In the genomic region with DNA sequence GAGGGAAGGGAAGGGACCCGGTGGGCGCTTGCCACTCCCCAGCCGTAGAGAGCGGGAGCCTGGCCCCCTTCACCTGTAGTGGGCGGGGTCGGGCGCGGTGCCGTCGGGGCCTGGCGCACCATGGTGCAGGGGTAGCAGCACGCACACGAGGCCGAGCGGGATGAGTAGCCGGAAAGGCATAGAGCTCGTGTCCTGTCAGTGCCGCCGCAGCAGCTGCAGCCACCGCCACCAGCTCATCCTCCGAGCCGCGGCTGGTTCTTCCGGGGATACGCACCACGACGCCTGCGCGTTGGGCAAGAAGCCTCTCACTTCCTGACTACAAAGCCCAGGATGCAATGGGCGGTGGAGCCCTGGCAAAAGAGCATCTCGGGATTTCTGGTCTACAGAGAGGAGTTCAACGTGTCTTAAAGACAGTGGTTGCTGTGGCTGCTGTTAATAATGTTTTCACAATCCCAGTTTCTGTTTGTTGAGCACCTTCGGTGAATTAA, we compare ENCODE assay signal across 8 mouse cellular contexts. TPM values are rescaled to one million over a fixed set of nuclear protein-coding genes. Genes with fewer than 3 reads are reported as not detected.
DNase-seq lines count a peak whose midpoint lies in the region; ATAC-seq lines count a peak whose summit lies in the region.

Gene Edem2, minus strand, starts transcription at position 318 of the 488 bp plus-strand sequence.

- H3K27ac ChIP-seq in intestine, embryonic 14.5 days (ENCODE audit: low read depth), result no peak within 1 kb of the TSS

- no peaks in the 10 kb centered on the region for H3K9me3 ChIP-seq in intestine, embryonic 14.5 days (ENCODE audit: control insufficient read depth, low read length)

- no peaks in the 10 kb centered on the region for H3K36me3 ChIP-seq in intestine, embryonic 14.5 days (ENCODE audit: control insufficient read depth, insufficient read depth, low read length)

- peak within 1 kb of the TSS; percentile 96 for H3K4me2 ChIP-seq in intestine, embryonic 14.5 days (ENCODE audit: low read length)

- intact Hi-C loops in left cerebral cortex, postnatal 14 days (cut with DNase I), result no loop called here

- WGBS in intestine, embryonic 14.5 days, result under 1% methylated on average over 29 of the region's 33 CpGs

- H3K4me3 ChIP-seq in intestine, embryonic 14.5 days (ENCODE audit: low read depth, low read length), result peak within 1 kb of the TSS; percentile 65

- H3K4me1 ChIP-seq in intestine, embryonic 14.5 days (replicated peaks; ENCODE audit: control insufficient read depth, insufficient read depth, low read length), result no peaks in the 10 kb centered on the region; the same call in 1 of the 2 replicates

- H3K9ac ChIP-seq in intestine, embryonic 14.5 days (ENCODE audit: low read length), result peak within 1 kb of the TSS; percentile 58

- DNase-seq in adrenal gland, adult 18-20 months (ENCODE audit: low spot score in 2 of 2), result peak; percentile 84 to 87
- DNase-seq in embryo, embryonic 11 days, result peak; percentile 95
- peak; percentile 90 for DNase-seq in gastrocnemius, postnatal 25 days
- peak; percentile 91 for DNase-seq in intestine, embryonic 14.5 days (ENCODE audit: low spot score)
- DNase-seq in left cerebral cortex, postnatal 14 days (ENCODE audit: low spot score in 2 of 2), result peak; percentile 90 to 92
- DNase-seq in mesoderm, embryonic 11.5 days (ENCODE audit: low read depth, low spot score), result peak; percentile 90
- DNase-seq in right cerebral cortex, postnatal 36 days (ENCODE audit: low spot score in 2 of 2), result peak; percentile 87 to 92
- DNase-seq in yolk sac, embryonic 10.5 days (ENCODE audit: low spot score), result peak; percentile 93

- H3K27me3 ChIP-seq in intestine, embryonic 14.5 days (replicated peaks; ENCODE audit: control insufficient read depth, insufficient read depth, low read length), result no peaks in the 10 kb centered on the region

- peak; percentile 89 for ATAC-seq in intestine, embryonic 14.5 days (replicated peaks; ENCODE audit: low FRiP score, low TSS enrichment, low read depth)

RNA-seq across cellular contexts. Expression of gene Edem2, which starts in this region (rescaled TPM):
- total RNA-seq in adrenal gland, adult 18-20 months (2021), result 10 to 100 TPM; 36.9 to 46.2 TPM
- total RNA-seq in gastrocnemius, postnatal 25 days (2021), result 1 to 10 TPM; 3.9 to 5.0 TPM
- polyA plus RNA-seq in intestine, embryonic 14.5 days (2014; fragmentation: Nextera tagmentation; extraction: Ambion mirVana), result 39.2 and 47.1 TPM in 2 replicates
- total RNA-seq in left cerebral cortex, postnatal 14 days (2021), result 10 to 100 TPM; 16.6 to 17.8 TPM
